In genomic region chr11:103264427-103265005, GRCm38 (mm10) we compare ENCODE assay signal across 9 mouse cellular contexts. TPM values are rescaled to one million over a fixed set of nuclear protein-coding genes. Genes with fewer than 3 reads are reported as not detected.
DNase-seq lines count a peak whose midpoint lies in the region; ATAC-seq and TF ChIP-seq lines count a peak whose summit lies in the region.
"Had no signal": no experiment of that assay in that cellular context is flagged by ENCODE, and none has a peak within 500 bp of the region (broad histone marks: within the 10 kb centered on the region; RNA-seq: fewer than 3 reads in every experiment).

No protein-coding gene starts in this region.

- TF ChIP-seq POLR2A in cerebellum, adult 2 months (IDR thresholded peaks at IDR 0.05; ENCODE audit: borderline replicate concordance, insufficient read depth, low read length), result no peak

- no peak for ATAC-seq in neural tube, embryonic 12.5 days (ENCODE audit: low FRiP score, low read depth)
- no peak for ATAC-seq in neural tube, embryonic 15.5 days (ENCODE audit: low FRiP score)
- ATAC-seq in midbrain, embryonic 11.5 days (ENCODE audit: low FRiP score), result no peak
- no peak for ATAC-seq in megakaryocyte progenitor cell, adult 5-6 weeks (replicated peaks; ENCODE audit: poor library complexity)

- 84% methylated on average over 20 of the region's 20 CpGs for WGBS in neural tube, embryonic 12.5 days
- 81% methylated on average over 20 of the region's 20 CpGs for WGBS in neural tube, embryonic 15.5 days
- WGBS in hindbrain, embryonic 10.5 days, result 82% methylated on average over 20 of the region's 20 CpGs
- WGBS in midbrain, embryonic 11.5 days, result 63% methylated on average over 20 of the region's 20 CpGs
- 76% methylated on average over 20 of the region's 20 CpGs for WGBS in cerebellum, adult 2 months

- H3K9ac ChIP-seq in neural tube, embryonic 12.5 days, result 0 out of 2 replicates have a peak overlapping the region, but pooled peaks have one; percentile 17
- no peak overlapping the region for H3K9ac ChIP-seq in neural tube, embryonic 15.5 days (replicated peaks)
- peak overlapping the region; percentile 44 for H3K9ac ChIP-seq in midbrain, embryonic 11.5 days (ENCODE audit: low read length)

- no peaks in the 10 kb centered on the region for H3K36me3 ChIP-seq in neural tube, embryonic 12.5 days
- H3K36me3 ChIP-seq in neural tube, embryonic 15.5 days, result no peaks in the 10 kb centered on the region
- H3K36me3 ChIP-seq in hindbrain, embryonic 10.5 days, result no peaks in the 10 kb centered on the region
- no peaks in the 10 kb centered on the region for H3K36me3 ChIP-seq in midbrain, embryonic 11.5 days (ENCODE audit: control insufficient read depth, insufficient read depth, low read length)

- no peak overlapping the region for H3K4me3 ChIP-seq in neural tube, embryonic 12.5 days
- no peak overlapping the region for H3K4me3 ChIP-seq in neural tube, embryonic 15.5 days (replicated peaks)
- H3K4me3 ChIP-seq in hindbrain, embryonic 10.5 days, result peak overlapping the region; percentile 16
- no peak overlapping the region for H3K4me3 ChIP-seq in midbrain, embryonic 11.5 days (ENCODE audit: low read depth, low read length)
- no peak overlapping the region for H3K4me3 ChIP-seq in cerebellum, adult 2 months (replicated peaks; ENCODE audit: insufficient read depth, low read depth, low read length)
- H3K4me3 ChIP-seq: erythroblast, embryonic 14.5 days had no signal

- H3K27ac ChIP-seq in neural tube, embryonic 12.5 days, result no peak overlapping the region
- H3K27ac ChIP-seq in neural tube, embryonic 15.5 days (replicated peaks), result no peak overlapping the region
- H3K27ac ChIP-seq in hindbrain, embryonic 10.5 days, result peak overlapping the region; percentile 82
- H3K27ac ChIP-seq in midbrain, embryonic 11.5 days (ENCODE audit: low read depth, low read length), result peak overlapping the region; percentile 45; the same call in 1 of the 2 replicates
- H3K27ac ChIP-seq in cerebellum, adult 2 months (ENCODE audit: insufficient read depth, low read length), result no peak overlapping the region

- no peaks in the 10 kb centered on the region for H3K9me3 ChIP-seq in neural tube, embryonic 12.5 days
- H3K9me3 ChIP-seq in neural tube, embryonic 15.5 days (replicated peaks), result no peaks in the 10 kb centered on the region
- H3K9me3 ChIP-seq in hindbrain, embryonic 10.5 days, result no peaks in the 10 kb centered on the region
- no peaks in the 10 kb centered on the region for H3K9me3 ChIP-seq in midbrain, embryonic 11.5 days (ENCODE audit: control insufficient read depth, low read length)

- H3K4me1 ChIP-seq in neural tube, embryonic 12.5 days, result peaks cover 44% of the 10 kb centered on the region
- H3K4me1 ChIP-seq in neural tube, embryonic 15.5 days, result peaks cover 57% of the 10 kb centered on the region
- H3K4me1 ChIP-seq in hindbrain, embryonic 10.5 days (replicated peaks), result peaks cover 67% of the 10 kb centered on the region
- peaks cover 45% of the 10 kb centered on the region for H3K4me1 ChIP-seq in midbrain, embryonic 11.5 days (ENCODE audit: control insufficient read depth, insufficient read depth, low read length)
- H3K4me1 ChIP-seq in cerebellum, adult 2 months (ENCODE audit: control insufficient read depth, insufficient read depth, low read length), result peaks cover 10% of the 10 kb centered on the region

- H3K27me3 ChIP-seq in neural tube, embryonic 12.5 days (replicated peaks), result no peaks in the 10 kb centered on the region
- no peaks in the 10 kb centered on the region for H3K27me3 ChIP-seq in neural tube, embryonic 15.5 days (replicated peaks)
- no peaks in the 10 kb centered on the region for H3K27me3 ChIP-seq in hindbrain, embryonic 10.5 days (ENCODE audit: insufficient read depth, poor library complexity, severe bottlenecking)
- H3K27me3 ChIP-seq in midbrain, embryonic 11.5 days (ENCODE audit: control insufficient read depth, insufficient read depth, low read length), result no peaks in the 10 kb centered on the region
- H3K27me3 ChIP-seq in cerebellum, adult 2 months (ENCODE audit: control insufficient read depth, insufficient read depth, low read length), result no peaks in the 10 kb centered on the region

- no peak for TF ChIP-seq CTCF in cerebellum, adult 2 months (IDR thresholded peaks at IDR 0.05; ENCODE audit: borderline replicate concordance, insufficient read depth, low read depth, low read length)

- DNase-seq in hindbrain, embryonic 10.5 days (ENCODE audit: low spot score), result no peak
- no peak for DNase-seq in midbrain, embryonic 11.5 days (ENCODE audit: low spot score, missing footprints)
- DNase-seq in cerebellum, adult 2 months, result no peak
- no peak for DNase-seq in gastrocnemius, postnatal 4 days (ENCODE audit: low spot score in 2 of 2)

- peak overlapping the region; percentile 30 for H3K4me2 ChIP-seq in neural tube, embryonic 12.5 days (replicated peaks)
- H3K4me2 ChIP-seq in neural tube, embryonic 15.5 days, result no peak overlapping the region; the same call in 1 of the 2 replicates
- H3K4me2 ChIP-seq in midbrain, embryonic 11.5 days, result peak overlapping the region; percentile 23

RNA-seq across cellular contexts. Expression of gene Map3k14, which starts 2.8 kb away (rescaled TPM):
- 3.9 and 4.8 TPM in 2 replicates for polyA plus RNA-seq in neural tube, embryonic 12.5 days (2016; fragmentation: Nextera tagmentation; extraction: Ambion mirVana)
- polyA plus RNA-seq in neural tube, embryonic 15.5 days (2015; fragmentation: Nextera tagmentation; extraction: Ambion mirVana), result 3.8 and 5.7 TPM in 2 replicates
- 3.9 and 4.2 TPM in 2 replicates for polyA plus RNA-seq in hindbrain, embryonic 10.5 days (2016; fragmentation: Nextera tagmentation; extraction: Ambion mirVana)
- polyA plus RNA-seq in midbrain, embryonic 11.5 days (2014; fragmentation: Nextera tagmentation; extraction: Ambion mirVana), result 2.3 and 3.3 TPM in 2 replicates
- polyA plus RNA-seq in cerebellum, adult 2 months (2012; rRNA removed), result 6.0 and 6.1 TPM in 2 replicates
- 1 to 10 TPM; 7.7 to 7.8 TPM for total RNA-seq in gastrocnemius, postnatal 4 days (2021)
- 4.5 and 4.8 TPM in 2 replicates for total RNA-seq in megakaryocyte progenitor cell, adult 5-6 weeks (2015)
- total RNA-seq in megakaryocyte progenitor cell, adult 5-6 weeks (2017), result 3.9 and 4.5 TPM in 2 replicates

RNA-seq across cellular contexts. Expression of gene Spata32, which starts 46.3 kb away (rescaled TPM):
- polyA plus RNA-seq in neural tube, embryonic 12.5 days (2016; fragmentation: Nextera tagmentation; extraction: Ambion mirVana), result 0.18 and 0.31 TPM in 2 replicates
- 1.00 and 1.3 TPM in 2 replicates for polyA plus RNA-seq in neural tube, embryonic 15.5 days (2015; fragmentation: Nextera tagmentation; extraction: Ambion mirVana)
- not detected in 2 replicates for polyA plus RNA-seq in hindbrain, embryonic 10.5 days (2016; fragmentation: Nextera tagmentation; extraction: Ambion mirVana)
- 0.15 TPM in 1 of 2 replicates, not detected in the other for polyA plus RNA-seq in midbrain, embryonic 11.5 days (2014; fragmentation: Nextera tagmentation; extraction: Ambion mirVana)
- polyA plus RNA-seq in cerebellum, adult 2 months (2012; rRNA removed), result 2.7 and 3.2 TPM in 2 replicates
- total RNA-seq in gastrocnemius, postnatal 4 days (2021), result not detected
- total RNA-seq in megakaryocyte progenitor cell, adult 5-6 weeks (2015), result not detected in 2 replicates
- total RNA-seq in megakaryocyte progenitor cell, adult 5-6 weeks (2017), result not detected in 2 replicates
- total RNA-seq: neutrophil, adult 5-6 weeks had no signal
- polyA plus RNA-seq: erythroblast, embryonic 14.5 days had no signal

RNA-seq across cellular contexts. Expression of gene 1700023F06Rik, which starts 56.2 kb away (rescaled TPM):
- polyA plus RNA-seq in neural tube, embryonic 12.5 days (2016; fragmentation: Nextera tagmentation; extraction: Ambion mirVana), result 0.39 and 0.47 TPM in 2 replicates
- polyA plus RNA-seq in neural tube, embryonic 15.5 days (2015; fragmentation: Nextera tagmentation; extraction: Ambion mirVana), result 2.1 and 2.3 TPM in 2 replicates
- polyA plus RNA-seq in hindbrain, embryonic 10.5 days (2016; fragmentation: Nextera tagmentation; extraction: Ambion mirVana), result 0.24 and 0.27 TPM in 2 replicates
- polyA plus RNA-seq in midbrain, embryonic 11.5 days (2014; fragmentation: Nextera tagmentation; extraction: Ambion mirVana), result 0.12 and 0.14 TPM in 2 replicates
- 9.4 and 10.0 TPM in 2 replicates for polyA plus RNA-seq in cerebellum, adult 2 months (2012; rRNA removed)
- not detected for total RNA-seq in gastrocnemius, postnatal 4 days (2021)
- total RNA-seq in megakaryocyte progenitor cell, adult 5-6 weeks (2015), result 0.32 TPM in 1 of 2 replicates, not detected in the other
- total RNA-seq in megakaryocyte progenitor cell, adult 5-6 weeks (2017), result not detected in 2 replicates
- total RNA-seq: neutrophil, adult 5-6 weeks had no signal
- polyA plus RNA-seq: erythroblast, embryonic 14.5 days had no signal

Comparison
In these comparisons a context has a peak if more than half of its experiments do, and no peak if none do; other contexts are left out.
1. H3K27ac ChIP-seq: peak in hindbrain, embryonic 10.5 days (single experiment) and midbrain, embryonic 11.5 days (single experiment); none in neural tube, embryonic 12.5 days (single experiment), neural tube, embryonic 15.5 days (single experiment) and cerebellum, adult 2 months (single experiment).